Mouse (Mus musculus): ENCODE measurements at regions not wholly inside any gene's neighbourhood (a gene's known extent, or its start where the extent isn't known, plus 50 kb on each side); places are given as distances from the start of the nearest gene placed in this dataset.

- no peak for DNase-seq (ENCODE audit: low spot score)
Measured at GRCm38 (mm10) chr5:118815783-118816182, 255.3 kb downstream of the Med13l start.

- DNase-seq (ENCODE audit: low spot score): no peak
Measured at GRCm38 (mm10) chr5:118818294-118818693, 257.8 kb downstream of the Med13l start.

GRCm38 (mm10) chr5:118824791-118825190 is 264.3 kb downstream of the Med13l start:
- DNase-seq (ENCODE audit: low spot score): no peak

GRCm38 (mm10) chr5:118829031-118829698 is 268.7 kb downstream of the Med13l start:
- DNase-seq (ENCODE audit: low spot score): no peak

GRCm38 (mm10) chr5:118832701-118833100 is 272.2 kb downstream of the Med13l start:
- no peak for DNase-seq (ENCODE audit: low spot score)

GRCm38 (mm10) chr5:118834129-118834528 is 273.6 kb downstream of the Med13l start:
- DNase-seq (ENCODE audit: low spot score): no peak

- DNase-seq (ENCODE audit: low spot score): no peak
Measured at GRCm38 (mm10) chr5:118837001-118837400, 276.5 kb downstream of the Med13l start.

- no peak for DNase-seq (ENCODE audit: low spot score)
Measured at GRCm38 (mm10) chr5:118838421-118838820, 277.9 kb downstream of the Med13l start.

- no peak for DNase-seq (ENCODE audit: low spot score)
Measured at GRCm38 (mm10) chr5:118839916-118840315, 279.4 kb downstream of the Med13l start.

GRCm38 (mm10) chr5:118841210-118842016 is 280.9 kb downstream of the Med13l start:
- DNase-seq (ENCODE audit: low spot score): no peak

GRCm38 (mm10) chr5:118842017-118842396 is 281.5 kb downstream of the Med13l start:
- no peak for DNase-seq (ENCODE audit: low spot score)

GRCm38 (mm10) chr5:118857001-118857400 is 296.5 kb downstream of the Med13l start:
- no peak for DNase-seq (ENCODE audit: low spot score)

- DNase-seq (ENCODE audit: low spot score): no peak
Measured at GRCm38 (mm10) chr5:118861143-118861847, 300.8 kb downstream of the Med13l start.

GRCm38 (mm10) chr5:118867511-118867910 is 307.0 kb downstream of the Med13l start:
- DNase-seq (ENCODE audit: low spot score): no peak

GRCm38 (mm10) chr5:118869330-118869729 is 308.9 kb downstream of the Med13l start:
- DNase-seq (ENCODE audit: low spot score): no peak

- DNase-seq (ENCODE audit: low spot score): no peak
Measured at GRCm38 (mm10) chr5:118873871-118874270, 313.4 kb downstream of the Med13l start.

- DNase-seq (ENCODE audit: low spot score): no peak
Measured at GRCm38 (mm10) chr5:118875096-118875637, 314.7 kb downstream of the Med13l start.

- DNase-seq (ENCODE audit: low spot score): no peak
Measured at GRCm38 (mm10) chr5:118876586-118877312, 316.3 kb downstream of the Med13l start.

- no peak for DNase-seq (ENCODE audit: low spot score)
Measured at GRCm38 (mm10) chr5:118877313-118877669, 316.8 kb downstream of the Med13l start.

GRCm38 (mm10) chr5:118877831-118878230 is 317.4 kb downstream of the Med13l start:
- DNase-seq (ENCODE audit: low spot score): no peak

GRCm38 (mm10) chr5:118878722-118879121 is 318.2 kb downstream of the Med13l start:
- DNase-seq (ENCODE audit: low spot score): no peak

Data from urinary bladder, postnatal 10 days (tissue).